Mouse (Mus musculus) heart, adult 18-20 months (tissue): Measurements from ENCODE around the gene Myof. TPM values are rescaled to one million over a fixed set of nuclear protein-coding genes. Genes with fewer than 3 reads are reported as not detected.

ENCODE experiments used
- DNase-seq, 2 experiments: peaks; one replicate each; pipeline ENCODE4 v3.0.0; 2021 to 2022; ENCODE audit warnings: mixed read lengths in 1 of 2
- total RNA-seq, 2 experiments: library from RNA; stranded (reverse); gene quantifications; 2 replicates each; pipeline ENCODE4 v1.2.3; 2021

The Myof gene
- total RNA-seq, 2 experiments from 2014 or later, result 5.6 to 13.0 TPM

- DNase-seq, result no peak
These were observed 166.7 kb downstream of the Myof start for GRCm38 (mm10) chr19:37876605-37877245.

GRCm38 (mm10) chr19:37873499-37873898 lies 169.9 kb downstream of the Myof start:
- no peak for DNase-seq

DNA sequence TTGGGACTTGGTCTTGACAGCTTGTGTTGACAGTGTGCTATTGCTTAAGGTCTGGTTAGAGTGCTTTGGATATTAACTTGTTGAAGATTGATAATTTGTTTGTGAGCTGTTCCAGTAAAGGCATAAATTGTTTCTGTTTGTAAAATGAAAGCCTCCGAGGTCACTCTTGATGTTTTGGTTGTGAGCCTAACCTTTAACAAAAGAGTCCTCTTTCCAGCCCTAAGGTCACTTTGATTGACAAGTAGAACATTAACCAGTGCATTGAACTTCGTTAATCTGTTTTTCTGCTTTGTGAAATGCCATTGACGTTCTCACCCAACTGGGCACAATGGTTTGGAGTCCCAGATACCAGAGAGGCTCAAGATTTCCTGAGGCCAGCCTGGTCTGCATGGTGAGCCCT lies 175.8 kb downstream of the Myof start:
- no peak for DNase-seq

GRCm38 (mm10) chr19:37866994-37867393 lies 176.4 kb downstream of the Myof start:
- no peak for DNase-seq

DNA sequence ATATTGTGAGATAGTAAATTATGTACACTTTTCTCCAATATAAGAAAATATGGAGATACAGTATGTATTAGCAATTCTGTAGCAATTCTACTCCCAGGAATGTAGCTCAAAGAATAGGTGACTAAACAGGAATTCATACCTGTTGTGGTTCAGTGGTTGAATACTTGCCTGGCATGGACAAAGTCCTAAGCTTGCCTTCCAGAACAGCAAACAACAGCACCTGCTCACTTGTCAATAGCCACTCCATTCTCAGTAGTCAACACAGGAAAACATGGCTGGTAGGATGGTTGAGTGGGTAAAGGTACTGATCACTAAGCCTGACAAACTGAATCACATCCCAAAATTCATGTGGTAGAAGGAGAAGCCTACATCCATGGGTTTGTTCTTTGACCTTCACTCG lies 182.2 kb downstream of the Myof start:
- DNase-seq, result no peak

GRCm38 (mm10) chr19:37860267-37860666 lies 183.1 kb downstream of the Myof start:
- no peak for DNase-seq

DNA sequence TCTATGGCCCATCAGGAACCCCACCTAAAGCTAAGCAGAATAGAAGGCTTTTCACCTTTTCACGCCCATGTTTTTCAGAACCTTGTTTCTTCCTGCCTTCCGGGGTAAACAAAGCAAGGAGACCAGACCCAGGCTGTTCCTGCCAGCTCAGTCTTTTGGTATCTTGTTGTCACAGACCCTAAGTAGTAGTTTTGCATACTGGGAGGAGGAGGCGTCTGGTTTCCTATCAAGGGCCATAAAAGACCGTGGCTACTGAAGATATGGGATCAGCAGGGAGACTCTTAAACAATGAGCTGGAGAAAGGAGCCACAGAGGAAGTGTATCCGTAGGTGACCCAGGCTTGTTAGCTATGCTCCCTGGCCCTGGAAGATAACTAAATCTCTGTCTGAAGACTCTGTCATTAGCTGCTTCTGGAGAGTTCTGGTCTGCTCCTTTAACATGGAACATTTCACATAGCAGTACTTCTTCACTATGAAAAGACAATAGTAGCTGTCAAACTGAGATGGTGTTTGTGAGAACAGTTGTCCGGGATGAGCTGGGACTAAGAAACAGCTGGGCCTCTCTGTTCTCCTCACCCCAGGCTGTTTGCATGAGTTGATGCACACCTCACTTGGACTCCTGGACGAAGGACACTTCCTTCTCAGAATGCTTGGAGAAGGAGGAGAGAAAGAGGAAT lies 184.8 kb downstream of the Myof start:
- no peak for DNase-seq

DNA sequence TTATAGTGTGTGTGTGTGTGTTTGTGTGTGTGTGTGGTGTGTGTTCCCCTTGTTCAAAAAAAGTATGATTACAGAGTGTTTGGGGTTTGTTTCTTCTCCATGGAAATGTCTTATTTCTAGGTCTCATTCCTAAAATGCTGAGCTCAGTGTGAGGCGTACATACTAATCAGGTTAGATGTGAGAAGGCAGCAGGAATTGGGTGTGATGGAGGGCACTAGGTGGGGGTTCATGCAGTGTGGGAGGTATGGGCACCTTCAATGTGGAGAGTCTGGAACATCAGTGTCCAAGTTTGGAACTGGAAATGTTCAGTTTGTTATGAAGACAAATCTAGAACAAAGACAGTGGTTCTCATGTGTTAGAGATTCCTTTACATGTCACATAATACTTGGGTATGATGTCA lies 191.3 kb downstream of the Myof start:
- DNase-seq, result no peak

DNA sequence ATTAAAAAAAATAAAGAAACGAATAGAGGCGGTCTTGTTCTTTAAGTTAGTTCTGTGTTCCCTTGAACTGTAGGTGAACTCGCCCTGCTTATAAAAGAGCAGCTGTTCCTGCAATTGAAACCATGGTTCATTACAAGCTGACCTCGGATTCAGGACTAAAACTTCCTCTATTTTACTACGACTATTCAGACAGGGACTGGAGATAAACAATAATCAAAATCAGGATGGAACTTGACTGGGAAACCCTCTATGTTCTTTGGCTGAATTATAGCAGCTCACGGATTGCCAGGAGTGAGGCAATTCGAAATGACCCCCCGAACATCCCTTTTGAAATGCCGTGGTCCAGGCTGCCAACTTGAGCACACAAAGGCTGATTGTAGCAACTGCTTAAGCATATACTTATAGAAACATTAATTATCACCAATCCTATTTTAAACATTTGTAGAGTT lies 191.8 kb downstream of the Myof start:
- no peak for DNase-seq

Other genes with a start within 250 kb of the Myof start
- gene Cep55, start 11.4 kb upstream of the Myof start, total RNA-seq, result under 1 TPM; 0.23 to 0.37 TPM
- under 1 TPM in 1 of 2 experiments, not detected in 1; 0.80 TPM for gene Ffar4, start 53.5 kb upstream of the Myof start, total RNA-seq
- 1 to 10 TPM; 3.0 to 7.3 TPM for gene Rbp4, start 81.7 kb upstream of the Myof start, total RNA-seq
- gene Pde6c, start 89.2 kb upstream of the Myof start, total RNA-seq, result not detected
- gene Fra10ac1, start 180.6 kb upstream of the Myof start, total RNA-seq, result 10 to 100 TPM; 12.3 to 13.8 TPM
- 1 to 10 TPM; 3.3 to 5.3 TPM for gene Lgi1, start 221.0 kb upstream of the Myof start, total RNA-seq